Mouse (Mus musculus) ES-E14 (cell line): Measurements from ENCODE around the gene Mapk6.

ENCODE experiments used
- CHD2 ChIP-seq: IDR thresholded peaks from 2 replicates; pipeline ENCODE4 v1.6.1; 2014; ENCODE audit warnings: mild to moderate bottlenecking, low read depth, low read length, inconsistent platforms
- MAFK ChIP-seq: IDR thresholded peaks from 2 replicates; pipeline ENCODE4 v1.6.1; 2014; ENCODE audit warnings: mild to moderate bottlenecking, low read depth, low read length, inconsistent platforms; ENCODE audit not compliant: insufficient read depth
- ZC3H11A ChIP-seq: IDR thresholded peaks from 2 replicates; pipeline ENCODE4 v1.6.1; 2012; ENCODE audit warnings: low read depth, mild to moderate bottlenecking, inconsistent platforms, low read length, borderline replicate concordance
- ZNF384 ChIP-seq: IDR thresholded peaks from 2 replicates; pipeline ENCODE4 v1.6.1; 2012; ENCODE audit warnings: low read depth, low read length, inconsistent platforms

GRCm38 (mm10) chr9:75348066-75348465 lies 61.7 kb downstream of the Mapk6 start:
- TF ChIP-seq ZNF384 (no peak; the same call in 1 of the 2 replicates), CHD2 (no peak), MAFK (no peak), ZC3H11A (no peak)
